Mouse (Mus musculus): ENCODE results near the gene Scrt2.

GRCm38 (mm10) chr2:152142571-152142970 lies 61.2 kb downstream of the Scrt2 start:
- TF ChIP-seq CTCF (IDR thresholded peaks at IDR 0.05; ENCODE audit: low read depth): no peak
- no peak for TF ChIP-seq EP300 (optimal IDR thresholded peaks at IDR 0.05)
